Mouse (Mus musculus): ENCODE measurements around the gene Clip2.

DNA sequence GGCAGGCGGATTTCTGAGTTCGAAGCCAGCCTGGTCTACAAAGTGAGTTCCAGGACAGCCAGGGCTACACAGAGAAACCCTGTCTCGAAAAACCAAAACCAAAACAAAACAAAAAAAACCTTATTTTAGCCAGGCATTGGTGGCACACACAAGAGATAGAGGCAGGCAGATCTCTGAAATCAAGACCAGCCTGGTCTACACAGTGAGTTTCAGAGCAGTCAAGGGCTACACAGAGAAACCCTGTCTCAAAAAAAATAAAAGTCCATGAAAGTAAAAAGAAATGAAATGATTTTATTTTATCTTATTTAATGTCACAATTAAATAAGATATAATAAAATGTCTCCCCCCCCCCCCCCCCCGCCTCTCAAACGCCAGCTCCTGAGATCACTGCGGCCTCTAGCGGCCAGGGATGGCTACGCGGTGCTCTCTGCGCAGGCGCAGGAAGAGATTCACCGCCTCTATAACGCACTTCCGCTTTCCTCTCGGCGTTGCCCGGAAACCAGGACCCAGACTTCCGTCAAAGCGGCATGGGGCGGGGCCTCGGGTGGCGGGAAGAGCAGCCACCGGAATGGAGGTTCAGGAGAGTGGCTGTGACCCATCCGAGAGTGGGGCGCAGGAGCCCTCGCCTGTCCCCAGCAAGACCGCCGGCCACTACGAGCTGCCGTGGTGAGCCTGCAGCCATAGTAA is 30.1 kb upstream of the Clip2 start:
- TF ChIP-seq CTCF (IDR thresholded peaks at IDR 0.05; ENCODE audit: borderline replicate concordance, insufficient read depth, low read length) (peak; percentile 71; the same call in 1 of the 2 replicates), POLR2A (IDR thresholded peaks at IDR 0.05; ENCODE audit: low read depth, low read length) (peak; percentile 73)
